ENCODE assay signal across 8 mouse cellular contexts in genomic region chr13:108159963-108160362, GRCm38 (mm10). TPM values are rescaled to one million over a fixed set of nuclear protein-coding genes. Genes with fewer than 3 reads are reported as not detected.
DNase-seq lines count a peak whose midpoint lies in the region; ATAC-seq and TF ChIP-seq lines count a peak whose summit lies in the region.

No protein-coding gene starts in this region.

- no peaks in the 10 kb centered on the region for H3K9me3 ChIP-seq in heart, postnatal 0 days (replicated peaks; ENCODE audit: control insufficient read depth, low read length)
- no peaks in the 10 kb centered on the region for H3K9me3 ChIP-seq in MEL (replicated peaks; ENCODE audit: insufficient read depth, low read length)
- H3K9me3 ChIP-seq in forebrain, embryonic 14.5 days (replicated peaks; ENCODE audit: control insufficient read depth, low read length), result no peaks in the 10 kb centered on the region
- no peaks in the 10 kb centered on the region for H3K9me3 ChIP-seq in midbrain, embryonic 14.5 days (ENCODE audit: control insufficient read depth, low read length)

- no peak overlapping the region for H3K4me2 ChIP-seq in heart, postnatal 0 days (ENCODE audit: low read depth, low read length)
- H3K4me2 ChIP-seq in forebrain, embryonic 14.5 days (ENCODE audit: low read length), result peak overlapping the region; percentile 83; the same call in 1 of the 2 replicates
- peak overlapping the region; percentile 94; the same call in 1 of the 2 replicates for H3K4me2 ChIP-seq in midbrain, embryonic 14.5 days (ENCODE audit: low read length)

- whole genome bisulfite sequencing in heart, postnatal 0 days, result 60% methylated on average over 7 of the region's 7 CpGs
- 71% methylated on average over 7 of the region's 7 CpGs for WGBS in forebrain, embryonic 14.5 days
- 70% methylated on average over 7 of the region's 7 CpGs for WGBS in midbrain, embryonic 14.5 days

- no peak for ATAC-seq in heart, postnatal 0 days (ENCODE audit: insufficient read depth, low read depth)
- no peak for ATAC-seq in forebrain, embryonic 14.5 days
- no peak for ATAC-seq in midbrain, embryonic 14.5 days (ENCODE audit: low FRiP score, low TSS enrichment)

- intact Hi-C loops in heart, postnatal 10 days (cut with DNase I), result loop anchor here (2.0 to 10.0 kb wide), 3 partner anchors 169 to 1055 kb away; no protein-coding TSS in a partner anchor
- intact Hi-C loops in gastrocnemius, postnatal 14 days (cut with DNase I; ENCODE audit: low total_unique reads), result loop anchor here (10.0 kb wide), 1 partner anchor 115 kb away; the partner anchor contains the start of gene Smim15

- DNase-seq in heart, postnatal 0 days (ENCODE audit: low spot score), result no peak
- no peak for DNase-seq in heart, postnatal 10 days
- DNase-seq in MEL (ENCODE audit: low read depth, low spot score), result peak; percentile 73
- DNase-seq in forebrain, embryonic 14.5 days (ENCODE audit: low spot score), result peak; percentile 74
- peak; percentile 78 for DNase-seq in midbrain, embryonic 14.5 days
- DNase-seq in cerebellum, postnatal 36 days, result no peak
- DNase-seq in thymus, adult 18-20 months, result no peak
- DNase-seq in gastrocnemius, postnatal 14 days, result no peak

- no peak overlapping the region for H3K4me3 ChIP-seq in heart, postnatal 0 days (ENCODE audit: low read depth, low read length)
- H3K4me3 ChIP-seq in MEL (ENCODE audit: control insufficient read depth in 1 of 2, insufficient read depth in 1 of 2, low read depth in 2 of 2, low read length in 2 of 2), result peak overlapping the region; percentile 51 to 92
- H3K4me3 ChIP-seq in forebrain, embryonic 14.5 days (ENCODE audit: low read depth, low read length), result no peak overlapping the region
- H3K4me3 ChIP-seq in midbrain, embryonic 14.5 days (replicated peaks; ENCODE audit: low read depth, low read length), result no peak overlapping the region

- peak; percentile 54 for TF ChIP-seq RAD21 in MEL (IDR thresholded peaks at IDR 0.05; ENCODE audit: low read depth, low read length)

- peak; percentile 38 for TF ChIP-seq CTCF in heart, postnatal 0 days (IDR thresholded peaks at IDR 0.05; ENCODE audit: low read depth)
- peak; percentile 7 to 62 (median 33); a peak in 3 of 6 replicates for TF ChIP-seq CTCF in MEL (IDR thresholded peaks at IDR 0.05 in 2 of 3, conservative IDR thresholded peaks at IDR 0.05 in 1 of 3; ENCODE audit: control insufficient read depth in 1 of 3, insufficient read depth in 1 of 3, low read depth in 2 of 3, low read length in 3 of 3, poor library complexity in 1 of 3, severe bottlenecking in 1 of 3)

- TF ChIP-seq EP300 in heart, postnatal 0 days (IDR thresholded peaks at IDR 0.05; ENCODE audit: low read depth), result no peak
- TF ChIP-seq EP300 in MEL (IDR thresholded peaks at IDR 0.05; ENCODE audit: low read depth in 1 of 2, low read length in 2 of 2), result no peak

- H3K9ac ChIP-seq in heart, postnatal 0 days (replicated peaks; ENCODE audit: low read depth, low read length), result no peak overlapping the region
- peak overlapping the region; percentile 54 for H3K9ac ChIP-seq in MEL (ENCODE audit: control insufficient read depth, low read depth, low read length, poor library complexity, severe bottlenecking)
- peak overlapping the region; percentile 13; the same call in 1 of the 2 replicates for H3K9ac ChIP-seq in forebrain, embryonic 14.5 days (ENCODE audit: low read length)
- H3K9ac ChIP-seq in midbrain, embryonic 14.5 days (replicated peaks; ENCODE audit: low read length), result no peak overlapping the region

- H3K4me1 ChIP-seq in heart, postnatal 0 days (ENCODE audit: control insufficient read depth, insufficient read depth), result 0 out of 2 replicates have a peak, but pooled peaks cover 4% of the 10 kb centered on the region
- H3K4me1 ChIP-seq in MEL (ENCODE audit: control insufficient read depth in 1 of 2, insufficient read depth in 2 of 2, low read length in 2 of 2), result peaks cover 1 to 4% of the 10 kb centered on the region in 2 experiments; a peak in 1 of 4 replicates
- H3K4me1 ChIP-seq in forebrain, embryonic 14.5 days (ENCODE audit: control insufficient read depth, insufficient read depth, low read length), result peaks cover 12% of the 10 kb centered on the region
- H3K4me1 ChIP-seq in midbrain, embryonic 14.5 days (ENCODE audit: control insufficient read depth, insufficient read depth, low read length), result peaks cover 8% of the 10 kb centered on the region; the same call in 1 of the 2 replicates

- H3K27ac ChIP-seq in heart, postnatal 0 days (ENCODE audit: low read depth), result no peak overlapping the region
- H3K27ac ChIP-seq in MEL (ENCODE audit: control insufficient read depth, low read depth, low read length), result no peak overlapping the region
- H3K27ac ChIP-seq in forebrain, embryonic 14.5 days (ENCODE audit: low read depth, low read length), result no peak overlapping the region
- no peak overlapping the region for H3K27ac ChIP-seq in midbrain, embryonic 14.5 days (replicated peaks; ENCODE audit: low read depth, low read length)

- H3K27me3 ChIP-seq in heart, postnatal 0 days (ENCODE audit: control insufficient read depth, insufficient read depth, low read length), result no peaks in the 10 kb centered on the region
- H3K27me3 ChIP-seq in MEL (ENCODE audit: control insufficient read depth in 1 of 2, insufficient read depth in 2 of 2, low read length in 2 of 2), result no peaks in the 10 kb centered on the region
- H3K27me3 ChIP-seq in forebrain, embryonic 14.5 days (replicated peaks; ENCODE audit: control insufficient read depth, insufficient read depth, low read length), result no peaks in the 10 kb centered on the region
- H3K27me3 ChIP-seq in midbrain, embryonic 14.5 days (ENCODE audit: control insufficient read depth, insufficient read depth, low read length), result no peaks in the 10 kb centered on the region

- H3K36me3 ChIP-seq in heart, postnatal 0 days (replicated peaks; ENCODE audit: control insufficient read depth, insufficient read depth, low read length), result peaks cover 18% of the 10 kb centered on the region
- H3K36me3 ChIP-seq in MEL (ENCODE audit: control insufficient read depth in 1 of 2, insufficient read depth in 2 of 2, low read length in 2 of 2), result peaks cover 3 to 9% of the 10 kb centered on the region in 2 experiments
- H3K36me3 ChIP-seq in forebrain, embryonic 14.5 days (ENCODE audit: control insufficient read depth, insufficient read depth, low read length), result peaks cover 18% of the 10 kb centered on the region
- H3K36me3 ChIP-seq in midbrain, embryonic 14.5 days (ENCODE audit: control insufficient read depth, insufficient read depth, low read length), result peaks cover 16% of the 10 kb centered on the region; the same call in 1 of the 2 replicates

- H3K79me2 ChIP-seq in MEL (ENCODE audit: control insufficient read depth, insufficient read depth, low read length, poor library complexity), result peaks cover 38% of the 10 kb centered on the region

- no peak for TF ChIP-seq POLR2A in MEL (IDR thresholded peaks at IDR 0.05; ENCODE audit: control insufficient read depth in 1 of 2, insufficient read depth in 1 of 2, low read depth in 1 of 2, low read length in 2 of 2, poor library complexity in 1 of 2)

TF ChIP-seq in MEL, 35 proteins besides CTCF, POLR2A, EP300 and RAD21 (continues in another document):
- TF ChIP-seq E2F4 (IDR thresholded peaks at IDR 0.05; ENCODE audit: borderline replicate concordance, low read depth, low read length) (no peak), KAT2A (conservative IDR thresholded peaks at IDR 0.05; ENCODE audit: low read depth, low read length) (no peak), ELF1 (IDR thresholded peaks at IDR 0.05; ENCODE audit: low read depth, low read length) (no peak), POLR2AphosphoS2 (IDR thresholded peaks at IDR 0.05; ENCODE audit: low read length) (no peak), ETS1 (IDR thresholded peaks at IDR 0.05; ENCODE audit: low read depth, low read length) (no peak), MAFK (IDR thresholded peaks at IDR 0.05; ENCODE audit: borderline replicate concordance, low read depth, low read length) (peak; percentile 47; the same call in 1 of the 2 replicates), ZKSCAN1 (IDR thresholded peaks at IDR 0.05; ENCODE audit: low read depth, low read length) (no peak), SMC3 (IDR thresholded peaks at IDR 0.05; ENCODE audit: low read depth, low read length) (peak; percentile 62)

RNA-seq across cellular contexts. Expression of gene Ercc8, which starts 1.4 kb away (rescaled TPM):
- total RNA-seq in heart, postnatal 0 days (2014; rRNA removed; ENCODE audit: low replicate concordance), result 5.1 and 7.7 TPM in 2 replicates
- polyA plus RNA-seq in heart, postnatal 0 days (2015; fragmentation: Nextera tagmentation; extraction: Ambion mirVana), result 8.0 and 8.7 TPM in 2 replicates
- total RNA-seq in heart, postnatal 10 days (2021), result 10 to 100 TPM; 12.9 to 15.2 TPM
- 20.3 and 22.2 TPM in 2 replicates for total RNA-seq in MEL (2012; rRNA removed)
- polyA plus RNA-seq in MEL (2012; ENCODE audit: insufficient read depth in 1 of 2, insufficient read length in 2 of 2, low read depth in 1 of 2, low replicate concordance in 2 of 2, missing spikeins in 1 of 2), result 10 to 100 TPM in 1 of 2 experiments, not detected in 1; 15.9 TPM
- polyA plus RNA-seq in forebrain, embryonic 14.5 days (2014; fragmentation: Nextera tagmentation; extraction: Ambion mirVana), result 36.2 and 40.7 TPM in 2 replicates
- polyA plus RNA-seq in midbrain, embryonic 14.5 days (2014; fragmentation: Nextera tagmentation; extraction: Ambion mirVana), result 32.2 and 32.9 TPM in 2 replicates
- 1 to 10 TPM; 5.6 to 7.7 TPM for total RNA-seq in gastrocnemius, postnatal 14 days (2021)

RNA-seq across cellular contexts. Expression of gene Ndufaf2, which starts 1.5 kb away (rescaled TPM):
- total RNA-seq in heart, postnatal 0 days (2014; rRNA removed; ENCODE audit: low replicate concordance), result 3.4 TPM in 1 of 2 replicates, not detected in the other
- 61.7 and 62.5 TPM in 2 replicates for polyA plus RNA-seq in heart, postnatal 0 days (2015; fragmentation: Nextera tagmentation; extraction: Ambion mirVana)
- total RNA-seq in heart, postnatal 10 days (2021), result 10 to 100 TPM; 24.2 to 25.1 TPM
- total RNA-seq in MEL (2012; rRNA removed), result 43.7 and 50.9 TPM in 2 replicates
- polyA plus RNA-seq in MEL (2012; ENCODE audit: insufficient read depth in 1 of 2, insufficient read length in 2 of 2, low read depth in 1 of 2, low replicate concordance in 2 of 2, missing spikeins in 1 of 2), result 10 to 100 TPM in 1 of 2 experiments, not detected in 1; 76.0 TPM
- polyA plus RNA-seq in forebrain, embryonic 14.5 days (2014; fragmentation: Nextera tagmentation; extraction: Ambion mirVana), result 84.5 and 85.5 TPM in 2 replicates
- polyA plus RNA-seq in midbrain, embryonic 14.5 days (2014; fragmentation: Nextera tagmentation; extraction: Ambion mirVana), result 64.3 and 77.1 TPM in 2 replicates
- total RNA-seq in gastrocnemius, postnatal 14 days (2021), result 10 to 100 TPM; 12.1 to 15.9 TPM

RNA-seq across cellular contexts. Expression of gene Elovl7, which starts 54.2 kb away (rescaled TPM):
- total RNA-seq in heart, postnatal 0 days (2014; rRNA removed; ENCODE audit: low replicate concordance), result 0.95 and 2.7 TPM in 2 replicates
- 1.8 and 2.1 TPM in 2 replicates for polyA plus RNA-seq in heart, postnatal 0 days (2015; fragmentation: Nextera tagmentation; extraction: Ambion mirVana)
- under 1 TPM; 0.41 to 0.50 TPM for total RNA-seq in heart, postnatal 10 days (2021)
- total RNA-seq in MEL (2012; rRNA removed), result not detected in 2 replicates
- not detected for polyA plus RNA-seq in MEL (2012; ENCODE audit: insufficient read depth in 1 of 2, insufficient read length in 2 of 2, low read depth in 1 of 2, low replicate concordance in 2 of 2, missing spikeins in 1 of 2)
- 1.3 and 1.6 TPM in 2 replicates for polyA plus RNA-seq in forebrain, embryonic 14.5 days (2014; fragmentation: Nextera tagmentation; extraction: Ambion mirVana)
- polyA plus RNA-seq in midbrain, embryonic 14.5 days (2014; fragmentation: Nextera tagmentation; extraction: Ambion mirVana), result 1.1 and 1.5 TPM in 2 replicates
- 1 to 10 TPM in 1 of 2 experiments, under 1 TPM in 1; 0.44 to 1.1 TPM for total RNA-seq in gastrocnemius, postnatal 14 days (2021)

Comparison
In these comparisons a context has a peak if more than half of its experiments do, and no peak if none do; other contexts are left out.
1. DNase-seq: peak in MEL (single experiment), forebrain, embryonic 14.5 days (single experiment) and midbrain, embryonic 14.5 days (single experiment); none in heart, postnatal 0 days (single experiment), heart, postnatal 10 days (0 of 2), cerebellum, postnatal 36 days (0 of 2), thymus, adult 18-20 months (0 of 2) and gastrocnemius, postnatal 14 days (single experiment).
2. H3K4me3 ChIP-seq: peak in MEL (2 of 2); none in heart, postnatal 0 days (single experiment), forebrain, embryonic 14.5 days (single experiment) and midbrain, embryonic 14.5 days (single experiment).
3. H3K9ac ChIP-seq: peak in MEL (single experiment) and forebrain, embryonic 14.5 days (single experiment); none in heart, postnatal 0 days (single experiment) and midbrain, embryonic 14.5 days (single experiment).